22 mouse cellular contexts compared by ENCODE assay signal in the genomic region with DNA sequence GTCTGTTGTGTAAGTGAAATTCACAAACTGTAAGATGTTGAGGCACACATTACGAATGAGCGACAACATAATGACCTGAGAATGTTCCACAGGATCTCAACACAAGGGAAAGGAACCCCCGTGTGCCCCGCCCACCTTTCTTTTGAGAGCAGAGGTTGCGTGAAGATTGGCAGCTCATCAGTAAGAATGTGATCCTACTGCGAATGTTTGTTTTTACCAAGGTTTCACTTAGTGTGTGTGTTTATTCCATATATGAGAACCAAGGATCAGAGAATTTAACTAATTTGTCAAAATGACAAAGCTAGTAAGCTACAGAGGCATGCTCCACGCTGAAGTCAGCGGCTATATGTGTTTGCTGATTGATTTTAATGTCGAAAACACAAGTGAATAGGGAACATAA.
DNase-seq lines count a peak whose midpoint lies in the region; ATAC-seq and TF ChIP-seq lines count a peak whose summit lies in the region.
"Had no signal": no experiment of that assay in that cellular context is flagged by ENCODE, and none has a peak within 500 bp of the region (broad histone marks: within the 10 kb centered on the region; RNA-seq: fewer than 3 reads in every experiment).

No protein-coding gene starts in this region.

- peak; percentile 70 for ATAC-seq in lung, postnatal 0 days
- ATAC-seq: forebrain, embryonic 14.5 days; hindbrain, embryonic 16.5 days had no signal

- no peaks in the 10 kb centered on the region for H3K9me3 ChIP-seq in CH12.LX (replicated peaks; ENCODE audit: low read length)
- no peaks in the 10 kb centered on the region for H3K9me3 ChIP-seq in lung, postnatal 0 days (ENCODE audit: low read length)
- H3K9me3 ChIP-seq: embryonic facial prominence, embryonic 15.5 days; forebrain, embryonic 10.5 days; hindbrain, embryonic 12.5 days had no signal

- H3K36me3 ChIP-seq in CH12.LX (replicated peaks in 1 of 2; ENCODE audit: control insufficient read depth in 1 of 2, insufficient read depth in 1 of 2, low read length in 1 of 2): no peaks in the 10 kb centered on the region
- H3K36me3 ChIP-seq in lung, postnatal 0 days (ENCODE audit: insufficient read depth, low read length): no peaks in the 10 kb centered on the region
- H3K36me3 ChIP-seq: embryonic facial prominence, embryonic 15.5 days; forebrain, embryonic 10.5 days; hindbrain, embryonic 12.5 days had no signal

- H3K4me1 ChIP-seq in CH12.LX (ENCODE audit: control insufficient read depth in 1 of 2, insufficient read depth in 2 of 2): no peaks in the 10 kb centered on the region
- H3K4me1 ChIP-seq in lung, postnatal 0 days (ENCODE audit: insufficient read depth, low read depth, low read length): no peaks in the 10 kb centered on the region; the same call in 1 of the 2 replicates

- intact Hi-C loops in left cerebral cortex, postnatal 25 days (cut with DNase I): no loop called here

- H3K79me2 ChIP-seq in CH12.LX (replicated peaks; ENCODE audit: control insufficient read depth, extremely low read depth, insufficient read depth, poor library complexity, severe bottlenecking): no peaks in the 10 kb centered on the region

- no peak overlapping the region for H3K27ac ChIP-seq in CH12.LX (ENCODE audit: insufficient read depth, low read depth)
- H3K27ac ChIP-seq in lung, postnatal 0 days (ENCODE audit: low read length): 0 out of 2 replicates have a peak overlapping the region, but pooled peaks have one; percentile 34
- H3K27ac ChIP-seq: embryonic facial prominence, embryonic 15.5 days; forebrain, embryonic 10.5 days; gastrocnemius, adult 2 months; hindbrain, embryonic 12.5 days had no signal

- 33% methylated on average over 9 of the region's 9 CpGs for WGBS in lung, postnatal 0 days

- TF ChIP-seq CTCF in CH12.LX (conservative IDR thresholded peaks at IDR 0.05 in 1 of 2, IDR thresholded peaks at IDR 0.05 in 1 of 2; ENCODE audit: low read depth in 2 of 2, low read length in 2 of 2): no peak
- TF ChIP-seq CTCF in lung, postnatal 0 days (IDR thresholded peaks at IDR 0.05): no peak

- peak; percentile 7 for DNase-seq in adrenal gland, postnatal 14 days
- DNase-seq in adrenal gland, postnatal 25 days: no peak
- no peak for DNase-seq in CH12.LX (ENCODE audit: extremely low read depth)
- peak; percentile 63 for DNase-seq in lung, postnatal 0 days (ENCODE audit: low spot score)
- DNase-seq in lung, postnatal 4 days: peak; percentile 34 to 64
- no peak for DNase-seq in urinary bladder, postnatal 10 days (ENCODE audit: low spot score)
- DNase-seq in left cerebral cortex, postnatal 25 days (ENCODE audit: low spot score in 2 of 2): no peak
- DNase-seq: adrenal gland, adult 8-10 months; cerebellum, adult 8-10 months; cerebellum, postnatal 14 days; embryo, embryonic 11 days; gastrocnemius, adult 2 months; gastrocnemius, postnatal 36 days; heart, adult 11 months; heart, postnatal 10 days; heart, postnatal 4 days had no signal

- H3K4me3 ChIP-seq in CH12.LX (replicated peaks in 1 of 3; ENCODE audit: low read depth in 2 of 3, low read length in 2 of 3, poor library complexity in 1 of 3): no peak overlapping the region
- no peak overlapping the region for H3K4me3 ChIP-seq in lung, postnatal 0 days (ENCODE audit: low read depth, low read length)
- H3K4me3 ChIP-seq: embryonic facial prominence, embryonic 15.5 days; erythroblast, embryonic 14.5 days; forebrain, embryonic 10.5 days; gastrocnemius, adult 2 months; hindbrain, embryonic 12.5 days had no signal

- in situ Hi-C loops in CH12.LX (cut with MboI; ENCODE audit: low pct_ligation_motif_present, low pct_unique_long_range_greater_than_20kb, low sequenced_read_pairs): no loop called here

- TF ChIP-seq RAD21 in CH12.LX (IDR thresholded peaks at IDR 0.05; ENCODE audit: low read depth, low read length): no peak

- H3K27me3 ChIP-seq in CH12.LX (replicated peaks): no peaks in the 10 kb centered on the region
- no peaks in the 10 kb centered on the region for H3K27me3 ChIP-seq in lung, postnatal 0 days (replicated peaks; ENCODE audit: insufficient read depth, low read length)
- H3K27me3 ChIP-seq: embryonic facial prominence, embryonic 15.5 days; hindbrain, embryonic 12.5 days had no signal

- no peak for TF ChIP-seq POLR2A in CH12.LX (IDR thresholded peaks at IDR 0.05; ENCODE audit: low read depth, low read length)

- 0 out of 2 replicates have a peak overlapping the region, but pooled peaks have one; percentile 2 for H3K4me2 ChIP-seq in CH12.LX (ENCODE audit: insufficient read depth, low read depth, poor library complexity, severe bottlenecking)
- H3K4me2 ChIP-seq in lung, postnatal 0 days (replicated peaks; ENCODE audit: low read depth, low read length): no peak overlapping the region; the same call in 1 of the 2 replicates
- H3K4me2 ChIP-seq: embryonic facial prominence, embryonic 15.5 days; hindbrain, embryonic 12.5 days had no signal

- dilution Hi-C loops in CH12.LX (cut with MboI; ENCODE audit: extremely low pct_ligation_motif_present, extremely low pct_unique_long_range_greater_than_20kb, low sequenced_read_pairs): no loop called here

- no peak for TF ChIP-seq EP300 in CH12.LX (IDR thresholded peaks at IDR 0.05; ENCODE audit: low read length)
- no peak for TF ChIP-seq EP300 in lung, postnatal 0 days (IDR thresholded peaks at IDR 0.05)

- no peak overlapping the region for H3K9ac ChIP-seq in CH12.LX (ENCODE audit: insufficient read depth, low read depth)
- H3K9ac ChIP-seq in lung, postnatal 0 days (replicated peaks; ENCODE audit: low read depth): no peak overlapping the region
- H3K9ac ChIP-seq: embryonic facial prominence, embryonic 15.5 days; hindbrain, embryonic 12.5 days had no signal

TF ChIP-seq in CH12.LX, 34 proteins besides CTCF, POLR2A, EP300 and RAD21:
- TF ChIP-seq NRF1 (IDR thresholded peaks at IDR 0.05; ENCODE audit: low read depth, low read length): no peak
- no peak for TF ChIP-seq MAX (IDR thresholded peaks at IDR 0.05; ENCODE audit: low read length)
- TF ChIP-seq NELFE (IDR thresholded peaks at IDR 0.05; ENCODE audit: low read depth, low read length): no peak
- no peak for TF ChIP-seq TBP (conservative IDR thresholded peaks at IDR 0.05; ENCODE audit: low read depth, low read length)
- TF ChIP-seq IRF4 (IDR thresholded peaks at IDR 0.05; ENCODE audit: low read depth, low read length): no peak
- TF ChIP-seq MEF2A (IDR thresholded peaks at IDR 0.05; ENCODE audit: borderline replicate concordance, low read depth, low read length): no peak
- TF ChIP-seq MAFK (IDR thresholded peaks at IDR 0.05; ENCODE audit: insufficient replicate concordance, low read length): no peak
- no peak for TF ChIP-seq JUN (IDR thresholded peaks at IDR 0.05; ENCODE audit: insufficient read depth, low read depth, low read length)
- no peak for TF ChIP-seq ETS1 (conservative IDR thresholded peaks at IDR 0.05; ENCODE audit: low read depth, low read length)
- TF ChIP-seq BHLHE40 (IDR thresholded peaks at IDR 0.05; ENCODE audit: low read depth, low read length): no peak
- TF ChIP-seq POLR2AphosphoS2 (IDR thresholded peaks at IDR 0.05; ENCODE audit: low read depth, low read length): no peak
- no peak for TF ChIP-seq ELF1 (IDR thresholded peaks at IDR 0.05; ENCODE audit: low read depth, low read length)
- no peak for TF ChIP-seq MYC (IDR thresholded peaks at IDR 0.05; ENCODE audit: low read depth, low read length)
- TF ChIP-seq CHD1 (IDR thresholded peaks at IDR 0.05; ENCODE audit: low read depth, low read length): no peak
- TF ChIP-seq SMC3 (IDR thresholded peaks at IDR 0.05; ENCODE audit: low read depth, low read length): no peak
- TF ChIP-seq PAX5 (IDR thresholded peaks at IDR 0.05; ENCODE audit: low read length): no peak
- no peak for TF ChIP-seq GABPA (IDR thresholded peaks at IDR 0.05; ENCODE audit: insufficient replicate concordance, low read depth, low read length)
- no peak for TF ChIP-seq MAZ (IDR thresholded peaks at IDR 0.05; ENCODE audit: low read depth, low read length)
- TF ChIP-seq ZKSCAN1 (IDR thresholded peaks at IDR 0.05; ENCODE audit: borderline replicate concordance, low read depth, low read length): no peak
- no peak for TF ChIP-seq TCF12 (IDR thresholded peaks at IDR 0.05; ENCODE audit: low read depth, low read length)

Comparison
In these comparisons a context has a peak if more than half of its experiments do, and no peak if none do; other contexts are left out.
1. DNase-seq: peak in adrenal gland, postnatal 14 days (single experiment), lung, postnatal 0 days (single experiment) and lung, postnatal 4 days (2 of 2); none in adrenal gland, postnatal 25 days (single experiment), CH12.LX (single experiment), urinary bladder, postnatal 10 days (single experiment) and left cerebral cortex, postnatal 25 days (0 of 2).